Mouse (Mus musculus): ENCODE measurements at regions not wholly inside any gene's neighbourhood (a gene's known extent, or its start where the extent isn't known, plus 50 kb on each side); places are given as distances from the start of the nearest gene placed in this dataset.
A peak's percentile ranks its signal among the peaks of the same experiment; 100 is the strongest.

DNA sequence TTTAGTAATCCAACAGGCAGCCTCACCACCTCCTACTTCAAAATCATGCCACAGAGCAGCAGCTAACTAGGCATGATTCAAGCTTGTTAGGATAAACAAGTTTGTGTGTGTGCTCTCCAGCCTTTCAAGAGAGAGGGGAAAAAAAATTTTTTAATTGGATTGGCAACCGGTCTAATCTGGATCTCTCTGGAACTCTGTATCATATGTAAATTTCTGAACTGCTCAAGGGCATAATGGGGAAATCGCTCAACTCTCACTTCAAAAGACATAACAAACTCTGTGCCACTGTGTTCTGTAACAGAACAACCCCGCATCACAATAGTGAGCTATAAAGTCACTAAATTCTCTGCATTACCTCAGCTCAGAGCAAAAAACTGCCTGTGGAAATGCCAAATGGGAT is 147.9 kb upstream of the Krtap11-1 start:
- peak; percentile 30 for DNase-seq (ENCODE audit: low read depth, low spot score)

DNA sequence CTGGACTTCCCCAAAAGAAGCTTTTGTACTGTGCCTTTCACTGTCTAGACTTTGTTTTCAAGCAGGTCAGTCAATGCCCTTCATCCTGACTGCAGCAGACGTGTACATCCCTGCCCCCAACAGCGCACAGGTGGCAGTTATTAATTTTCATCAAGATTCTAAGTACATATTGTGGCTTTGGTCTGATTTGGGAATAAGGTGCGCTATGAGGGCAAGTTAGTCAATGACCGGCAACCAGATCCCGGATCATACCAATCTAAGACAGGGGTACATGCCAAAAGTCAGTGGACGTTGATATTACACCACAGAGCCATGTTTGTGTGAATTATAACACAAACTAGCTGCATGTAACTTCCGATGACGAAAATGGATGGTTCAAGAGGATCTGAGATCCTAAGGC is 144.7 kb upstream of the Krtap11-1 start:
- DNase-seq (ENCODE audit: low read depth, low spot score), result peak; percentile 25

DNA sequence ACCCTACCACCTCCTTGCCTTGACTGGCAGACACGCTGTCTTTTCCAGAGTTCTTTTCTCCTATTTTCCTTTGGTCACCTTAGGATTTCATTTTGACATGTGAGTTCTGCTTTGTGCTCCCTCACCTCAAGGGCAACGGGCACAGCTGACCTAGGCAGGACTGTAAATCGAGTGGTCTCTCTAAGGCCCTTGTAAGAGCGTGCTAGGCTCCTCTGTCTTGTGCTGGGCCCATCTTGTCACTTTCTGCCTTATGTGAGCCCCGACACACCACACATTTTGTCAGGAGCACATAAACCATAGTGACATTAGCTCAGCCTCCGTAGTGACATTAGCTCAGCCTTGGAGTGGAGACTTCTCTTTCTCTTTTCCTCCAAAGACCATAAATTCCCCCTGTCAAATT is 133.3 kb upstream of the Krtap11-1 start:
- DNase-seq (ENCODE audit: low read depth, low spot score), result no peak

DNA sequence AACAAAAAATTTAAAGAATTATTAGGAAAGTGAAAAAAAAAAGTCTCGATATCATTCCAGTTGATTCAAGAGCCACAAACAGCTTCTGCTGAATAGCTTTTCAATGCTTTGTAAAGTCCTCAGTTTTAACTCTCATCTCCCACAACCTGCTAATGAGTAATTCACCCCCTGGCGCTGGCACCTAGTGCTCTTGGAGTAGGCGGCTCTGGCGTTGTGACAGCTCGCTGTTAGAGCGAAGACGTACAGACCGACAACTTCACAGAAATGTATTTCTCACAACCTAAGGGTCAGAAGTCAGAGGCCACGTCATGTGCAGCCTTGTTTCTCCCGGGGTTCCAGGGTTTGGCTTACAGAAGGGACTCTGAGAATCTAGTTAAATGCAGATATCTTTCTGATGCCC is 132.2 kb upstream of the Krtap11-1 start:
- DNase-seq (ENCODE audit: low read depth, low spot score), result no peak

DNA sequence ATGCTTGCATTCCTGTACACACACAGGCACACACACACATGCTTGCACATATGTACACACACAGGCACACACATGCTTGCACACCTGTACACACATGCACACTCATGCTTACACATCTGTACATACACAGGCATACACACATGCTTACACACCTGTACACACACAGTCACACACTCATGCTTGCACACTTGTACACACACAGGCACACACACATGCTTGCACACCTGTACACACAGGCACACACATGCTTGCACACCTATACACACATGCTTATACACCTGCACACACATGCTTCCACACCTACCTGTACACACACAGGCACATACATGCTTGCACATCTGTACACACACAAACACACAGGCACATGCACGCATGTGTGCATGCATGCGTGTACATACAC is 131.4 kb upstream of the Krtap11-1 start:
- no peak for DNase-seq (ENCODE audit: low read depth, low spot score)

DNA sequence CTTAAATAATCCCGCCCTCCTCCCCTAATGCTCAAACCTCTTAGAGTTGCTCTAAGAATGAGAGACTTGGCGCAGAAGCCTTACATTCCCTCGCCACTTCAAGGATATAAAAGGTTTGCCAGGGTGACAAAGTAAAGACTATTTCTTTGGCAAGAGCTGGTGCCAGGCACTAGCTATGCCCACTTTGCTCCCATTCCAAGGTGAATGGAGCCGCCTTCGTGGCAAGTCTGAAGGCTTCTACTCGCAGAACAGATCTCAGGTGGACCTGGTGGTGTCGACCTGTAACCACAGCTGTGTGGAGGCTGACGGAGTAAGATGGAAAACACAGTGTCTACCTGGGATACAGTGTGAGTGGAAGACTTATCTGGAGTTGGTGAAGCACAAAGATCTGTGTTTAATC is 130.8 kb upstream of the Krtap11-1 start:
- DNase-seq (ENCODE audit: low read depth, low spot score), result no peak

DNA sequence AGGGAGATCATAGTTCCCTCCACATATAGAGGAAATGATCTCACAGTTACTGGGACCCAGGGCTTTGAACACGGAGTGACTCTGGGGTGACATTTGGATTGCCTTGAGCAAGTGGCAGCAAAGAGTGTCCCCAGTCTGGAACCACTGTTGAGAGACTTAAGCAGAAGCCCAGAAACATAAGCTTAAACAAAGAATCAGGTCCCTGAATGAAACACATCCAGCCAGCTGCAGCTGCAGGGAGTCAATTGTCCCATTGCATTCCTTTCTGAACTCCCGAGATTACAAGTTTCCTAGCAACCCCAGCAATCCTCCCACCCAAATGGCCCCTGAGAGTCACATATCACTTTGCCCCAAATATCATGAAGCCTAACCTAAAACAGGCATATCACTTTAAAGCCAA is 128.7 kb upstream of the Krtap11-1 start:
- peak; percentile 20 for DNase-seq (ENCODE audit: low read depth, low spot score)

DNA sequence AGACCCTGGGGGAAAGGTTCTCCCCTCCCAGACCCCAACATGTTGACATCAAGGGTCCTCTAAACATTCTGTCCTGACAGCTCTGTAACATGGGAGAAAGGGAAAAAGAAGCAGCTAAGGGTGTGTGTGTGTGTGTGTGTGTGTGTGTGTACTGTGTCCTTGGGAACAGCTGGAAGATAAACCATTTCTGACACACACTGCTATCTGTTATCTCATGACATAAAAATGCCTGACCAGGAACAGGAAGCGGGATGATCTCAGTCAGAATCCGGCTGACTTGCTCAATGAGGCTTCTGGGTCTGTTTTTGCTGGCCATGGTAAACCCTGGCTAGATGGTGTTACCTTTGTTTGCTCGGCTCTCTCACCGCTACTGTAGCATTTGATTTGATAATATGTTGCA is 124.8 kb upstream of the Krtap11-1 start:
- DNase-seq (ENCODE audit: low read depth, low spot score), result no peak

DNA sequence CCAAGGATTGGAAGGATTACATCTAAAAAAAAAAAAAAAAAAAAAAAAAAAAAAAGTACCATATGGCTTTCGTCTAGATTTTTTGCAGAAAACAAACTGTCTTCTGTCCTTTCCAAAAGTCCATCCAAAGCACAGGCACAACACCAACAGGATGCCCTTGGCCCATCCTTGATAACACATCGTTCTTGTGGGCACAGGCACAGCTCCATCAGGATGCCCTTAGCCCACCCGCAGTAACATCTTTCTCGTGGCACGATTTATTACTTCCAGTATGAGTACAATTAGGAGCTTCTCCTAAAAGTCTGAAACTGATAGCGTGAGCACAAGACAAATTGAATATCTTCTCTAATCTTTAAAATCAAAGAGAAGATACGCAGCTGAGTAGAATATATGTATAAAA is 124.4 kb upstream of the Krtap11-1 start:
- no peak for DNase-seq (ENCODE audit: low read depth, low spot score)

DNA sequence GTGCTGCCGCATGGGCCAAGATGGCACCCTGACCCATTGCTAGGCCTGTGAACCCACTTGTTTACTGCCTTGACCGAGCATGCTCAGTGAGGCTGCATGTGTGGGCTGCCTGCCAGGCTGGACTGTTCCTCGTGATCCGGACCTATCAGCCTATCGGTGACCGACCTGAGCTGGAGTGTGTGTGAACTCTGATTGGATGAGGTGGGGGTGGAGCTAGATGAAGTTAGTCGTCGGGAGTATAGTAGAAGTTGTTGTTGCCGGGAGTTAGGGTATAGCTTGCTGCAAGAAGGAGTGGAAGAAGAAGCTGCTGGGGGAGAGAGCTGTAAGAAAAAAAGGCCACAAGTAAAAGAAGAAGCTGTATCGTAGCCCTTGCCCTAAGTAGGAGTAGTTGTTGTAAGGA is 122.3 kb upstream of the Krtap11-1 start:
- DNase-seq (ENCODE audit: low read depth, low spot score), result no peak

DNA sequence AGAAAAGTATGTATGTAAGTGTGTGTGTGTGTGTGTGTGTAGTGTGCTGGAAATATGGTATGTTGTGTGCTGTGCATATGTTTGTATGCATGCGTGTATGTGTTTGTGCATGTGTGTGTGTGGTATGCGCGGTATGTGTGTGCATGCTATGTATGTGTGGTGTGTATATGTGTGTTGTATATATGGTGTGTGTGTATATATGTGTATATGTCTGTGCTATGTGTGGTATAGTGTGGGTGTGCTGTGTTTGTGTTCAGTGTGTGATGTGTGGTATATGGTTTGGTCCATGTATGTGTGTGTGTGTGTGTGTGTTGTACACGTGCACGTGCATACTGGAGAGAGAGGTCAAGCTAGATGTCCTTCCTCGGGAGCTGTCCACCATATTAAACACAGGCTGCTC is 108.5 kb upstream of the Krtap11-1 start:
- no peak for DNase-seq (ENCODE audit: low read depth, low spot score)

DNA sequence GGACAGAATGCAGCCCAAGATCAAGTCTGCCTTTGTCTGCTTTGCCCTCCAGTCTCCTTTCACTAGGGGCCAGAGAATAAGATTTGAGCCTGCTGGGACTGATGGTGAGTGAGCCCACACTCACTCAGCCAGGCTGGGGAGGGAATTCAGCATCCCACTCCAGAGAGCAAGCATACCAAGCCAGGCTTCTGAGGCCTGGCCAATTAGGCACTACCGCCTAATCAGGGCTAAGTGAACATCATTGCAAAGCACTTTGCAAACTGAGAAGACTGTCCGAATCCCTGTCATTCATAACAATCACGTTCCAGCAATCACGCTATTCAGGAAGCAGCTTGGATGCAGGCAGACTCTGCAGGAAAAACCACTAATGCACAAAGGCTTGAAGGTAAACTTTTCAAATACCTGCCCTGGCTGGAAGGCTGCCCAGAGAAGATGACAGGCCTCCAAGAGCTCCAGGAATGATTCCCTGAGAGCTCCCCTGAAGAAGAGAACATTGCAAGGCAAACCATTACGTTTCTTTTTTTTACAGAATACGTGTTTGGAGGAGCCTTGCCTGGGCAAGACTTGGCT is 107.5 kb upstream of the Krtap11-1 start:
- no peak for DNase-seq (ENCODE audit: low read depth, low spot score)

DNA sequence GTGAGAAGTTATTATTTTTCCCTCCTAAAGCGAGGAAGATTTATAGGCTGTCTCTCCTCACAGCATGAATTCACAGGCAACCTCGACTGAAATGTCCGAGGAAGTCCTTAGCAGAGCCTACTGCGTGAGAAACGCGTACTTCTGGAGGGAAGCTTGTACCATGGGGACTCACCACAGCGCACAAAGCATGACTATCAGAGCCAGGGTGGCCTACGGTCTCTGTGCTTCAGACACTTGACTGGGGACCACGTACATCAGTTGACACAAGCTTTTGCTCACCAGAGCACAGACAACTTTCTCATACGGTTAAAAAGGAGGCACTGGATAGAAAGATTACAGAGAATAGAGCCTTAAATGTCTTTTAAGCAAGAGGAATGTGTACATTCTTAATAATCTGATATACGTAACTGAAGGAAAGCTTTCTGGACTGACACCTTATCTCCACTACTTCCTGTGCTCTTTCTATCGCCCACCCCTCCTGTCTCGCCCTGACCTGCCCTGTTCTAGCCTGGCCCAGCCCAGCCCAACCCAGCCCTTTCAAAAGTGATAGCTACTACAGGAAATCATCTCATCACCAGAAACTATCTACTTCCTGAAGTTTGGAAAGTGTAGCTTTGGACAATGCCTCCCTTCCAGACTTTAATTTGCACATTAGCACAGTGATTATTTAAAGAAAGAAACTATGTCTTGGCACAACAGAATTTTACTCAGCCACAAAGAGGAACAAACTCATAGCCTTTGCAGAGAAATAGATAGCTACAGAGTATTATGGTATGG is 104.2 kb upstream of the Krtap11-1 start:
- no peak for DNase-seq (ENCODE audit: low read depth, low spot score)

DNA sequence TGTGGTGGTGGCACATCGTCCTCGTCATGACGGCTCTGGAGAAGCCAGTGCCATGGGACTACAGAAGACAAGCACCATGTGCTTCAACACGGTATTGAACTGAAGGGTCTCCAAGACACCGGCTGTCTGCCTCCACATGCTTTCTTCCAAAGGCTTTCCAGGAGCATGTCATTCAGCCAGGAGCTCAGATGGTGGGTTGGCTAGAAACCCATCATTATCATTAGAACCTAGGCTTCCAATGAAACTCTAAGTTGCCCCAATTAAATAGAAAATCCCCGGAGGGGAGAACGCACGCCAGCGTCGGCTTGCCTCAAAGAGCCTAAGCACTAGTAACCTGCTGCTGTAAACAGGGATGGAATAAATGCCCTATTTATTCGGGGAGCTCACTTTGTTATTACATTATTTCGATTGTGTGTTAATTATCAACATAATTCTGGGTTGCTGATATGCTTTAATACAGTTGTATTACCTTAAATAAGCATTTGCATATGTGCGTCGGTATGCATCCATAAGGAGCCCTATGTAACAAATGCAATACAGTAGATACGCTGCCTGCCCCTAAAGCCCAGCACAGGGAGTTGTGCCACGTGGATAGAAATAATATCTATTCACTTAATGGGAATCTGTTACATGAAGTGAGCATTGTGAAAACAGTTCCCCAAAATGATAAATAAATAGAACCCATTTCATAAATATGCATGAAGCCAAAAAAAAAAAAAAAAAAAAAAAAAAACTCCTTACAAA is 103.3 kb upstream of the Krtap11-1 start:
- DNase-seq (ENCODE audit: low read depth, low spot score), result no peak

DNA sequence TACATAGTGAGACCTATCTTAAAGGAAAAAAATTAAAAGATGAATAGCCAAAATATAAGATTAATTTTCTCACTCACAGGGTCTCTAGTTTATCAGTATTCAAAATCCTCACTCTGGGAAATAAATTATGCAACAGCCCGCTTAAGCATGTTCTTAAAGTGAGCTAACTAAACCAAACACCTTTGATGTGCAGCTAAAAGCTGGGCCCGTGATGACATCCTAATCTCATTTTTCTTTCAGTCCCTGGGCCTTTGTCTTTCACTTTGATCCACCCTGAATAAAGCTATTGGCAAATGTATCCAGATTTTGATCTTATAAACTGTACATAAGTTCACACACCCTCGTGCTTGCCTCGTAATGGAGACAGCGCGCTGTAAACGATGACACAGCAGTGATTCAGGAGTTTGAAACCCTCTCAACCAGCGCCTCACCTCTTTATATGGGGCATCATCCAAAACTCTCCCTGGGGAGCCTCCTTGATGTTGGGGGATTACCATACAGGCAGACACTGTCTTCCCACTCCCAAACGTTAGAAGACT is 100.3 kb upstream of the Krtap11-1 start:
- DNase-seq (ENCODE audit: low read depth, low spot score), result no peak

DNA sequence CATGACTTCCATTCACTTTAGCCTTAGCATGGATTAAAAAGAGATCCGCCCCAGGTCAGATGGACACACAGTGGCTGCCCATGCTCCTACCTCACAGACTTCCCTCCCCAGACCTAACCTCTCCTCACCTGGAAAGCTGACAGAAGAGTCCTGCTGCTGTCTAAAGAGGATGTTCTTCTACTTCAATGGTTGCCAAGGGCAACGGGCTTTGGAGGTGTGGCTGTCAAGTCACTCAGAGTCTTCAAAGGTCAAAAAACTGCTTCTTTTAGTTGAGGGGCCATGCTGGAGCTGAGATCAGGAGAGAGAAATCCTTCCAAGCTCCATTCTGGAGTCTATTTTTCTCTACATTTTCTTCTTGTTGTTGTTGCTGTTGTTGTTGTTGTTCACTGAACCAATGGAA is 89.1 kb upstream of the Krtap11-1 start:
- DNase-seq (ENCODE audit: low read depth, low spot score), result peak; percentile 61

DNA sequence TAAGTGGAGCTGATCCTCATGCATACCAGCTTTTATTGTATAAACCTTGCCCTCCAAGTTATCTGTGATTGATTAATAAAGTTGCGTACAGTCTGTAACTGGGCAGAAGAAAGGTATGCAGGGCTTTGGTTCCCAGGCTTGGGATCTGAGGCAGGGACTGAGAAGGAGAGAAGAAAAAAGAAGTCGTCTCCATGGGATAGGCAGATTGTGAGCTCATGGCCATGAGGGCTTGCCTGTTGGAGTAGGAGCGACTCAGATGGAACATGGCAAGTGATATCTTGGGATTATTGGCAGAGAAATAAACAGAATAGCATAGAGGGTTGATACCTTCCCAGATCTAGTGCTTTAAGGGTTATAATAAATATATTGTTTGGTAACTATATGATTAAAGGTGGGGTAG is 85.1 kb upstream of the Krtap11-1 start:
- no peak for DNase-seq (ENCODE audit: low read depth, low spot score)

DNA sequence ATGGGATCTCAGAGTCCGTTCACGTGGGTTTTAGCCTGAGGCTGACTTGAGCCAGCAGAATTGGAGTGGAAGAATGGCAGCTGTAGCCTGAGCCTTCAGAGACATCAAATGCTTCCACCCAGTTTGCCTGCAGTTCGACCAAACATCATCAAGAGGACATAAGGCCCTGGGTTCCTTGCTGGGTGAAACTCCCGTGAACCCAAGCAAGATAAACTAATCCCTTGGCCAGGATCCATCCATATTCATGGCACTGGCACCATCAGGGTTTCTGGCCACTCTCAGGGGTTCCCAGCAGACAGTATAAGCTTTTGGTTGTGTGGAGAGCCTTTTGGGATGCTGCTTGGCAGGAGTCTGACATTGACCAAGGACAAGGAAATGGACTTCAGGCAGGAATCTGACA is 77.7 kb upstream of the Krtap11-1 start:
- no peak for DNase-seq (ENCODE audit: low read depth, low spot score)

DNA sequence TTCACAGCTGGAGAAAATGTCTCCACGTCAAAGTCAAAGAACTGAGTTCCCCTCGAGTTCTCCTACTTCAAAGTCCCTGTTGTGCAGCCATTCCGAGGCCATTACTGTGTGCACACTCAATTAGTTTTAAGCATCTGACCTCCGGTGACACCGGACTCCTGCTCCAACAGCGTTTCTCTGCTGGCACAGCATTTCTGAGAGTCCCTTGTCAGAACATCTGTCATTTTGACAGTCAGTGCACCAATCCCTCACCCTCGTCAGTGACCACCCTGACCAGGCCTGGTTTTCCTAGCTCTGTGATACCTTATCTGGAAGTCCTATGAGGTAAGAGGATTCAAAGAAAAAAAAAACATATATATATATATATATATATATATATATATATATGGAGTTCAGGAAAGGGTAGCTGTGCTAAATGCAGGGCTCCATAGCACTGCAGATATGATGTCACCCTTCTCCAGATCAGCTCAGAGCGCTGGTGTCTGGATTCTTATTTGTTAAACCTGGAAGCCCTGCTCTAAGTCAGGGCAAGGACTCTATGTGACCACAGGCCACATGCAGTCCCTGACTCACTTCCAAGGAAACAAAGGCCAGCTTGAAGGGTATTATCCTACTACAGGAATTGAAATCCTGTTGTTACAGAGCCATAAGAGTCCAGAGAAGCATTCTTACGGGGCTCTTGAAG is 63.1 kb upstream of the Krtap11-1 start:
- no peak for DNase-seq (ENCODE audit: low read depth, low spot score)

DNA sequence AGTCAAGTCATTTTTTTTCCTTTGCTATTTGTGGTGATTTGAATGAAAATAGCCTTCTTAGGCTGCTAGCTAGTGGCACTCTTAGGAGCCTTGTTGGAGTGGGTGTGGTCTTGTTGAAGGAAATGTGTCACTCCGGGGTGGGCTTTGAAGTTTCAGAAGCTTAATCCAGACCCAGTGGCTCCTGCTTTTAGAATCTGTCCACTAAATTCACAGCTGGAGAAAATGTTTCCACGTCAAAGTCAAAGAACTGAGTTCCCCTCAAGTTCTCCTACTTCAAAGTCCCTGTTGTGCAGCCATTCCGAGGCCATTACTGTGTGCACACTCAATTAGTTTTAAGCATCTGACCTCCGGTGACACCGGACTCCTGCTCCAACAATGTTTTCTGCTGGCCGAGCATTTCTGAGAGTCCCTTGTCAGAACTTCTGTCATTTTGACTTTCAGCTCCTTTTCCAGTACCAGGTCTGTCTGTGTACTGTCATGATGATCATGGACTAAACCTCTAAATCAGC is 61.2 kb upstream of the Krtap11-1 start:
- peak; percentile 30 for DNase-seq (ENCODE audit: low read depth, low spot score)

DNA sequence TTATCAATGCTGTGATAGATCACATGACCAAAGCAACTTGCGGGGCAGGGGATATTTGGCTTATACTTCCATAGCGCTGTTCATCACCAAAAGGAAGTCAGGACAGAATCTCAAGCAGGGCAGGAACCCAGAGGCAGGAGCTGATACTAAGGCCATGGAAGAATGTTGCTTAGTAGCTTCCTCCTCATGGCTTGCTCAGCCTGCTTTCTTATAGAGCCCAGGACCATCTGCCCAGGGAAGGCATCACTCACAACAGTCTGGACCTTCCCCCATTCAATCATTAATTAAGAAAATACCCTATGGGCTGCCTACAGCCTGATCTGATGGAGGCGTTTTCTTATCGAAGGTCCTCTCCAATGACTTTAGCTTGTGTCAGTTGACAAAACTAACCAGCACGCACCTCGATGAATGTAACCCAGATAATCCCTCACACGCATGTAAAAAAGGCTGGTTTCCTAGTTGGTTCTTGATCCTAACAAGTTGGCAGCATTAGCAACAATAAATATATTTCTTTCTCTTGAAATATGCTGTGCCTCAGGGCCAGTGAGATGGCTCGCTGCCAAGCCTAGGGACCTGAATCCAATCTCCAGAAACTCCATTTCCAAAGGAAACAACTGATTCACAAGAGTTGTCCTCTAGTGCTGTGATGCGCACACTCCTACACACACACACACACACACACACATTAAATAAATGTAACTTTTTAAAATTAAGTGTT is 60.6 kb upstream of the Krtap11-1 start:
- no peak for DNase-seq (ENCODE audit: low read depth, low spot score)
